Mouse (Mus musculus) G1E (cell line): Measurements from ENCODE around the gene C730034F03Rik. TPM values are rescaled to one million over a fixed set of nuclear protein-coding genes. Genes with fewer than 3 reads are reported as not detected.

Source experiments
- ATAC-seq: 2 replicates; pipeline ENCODE4 v1.8.0; 2016; ENCODE audit warnings: mild to moderate bottlenecking; ENCODE audit not compliant: insufficient number of reproducible peaks, poor library complexity, low FRiP score, severe bottlenecking; ENCODE audit errors: extremely low read depth
- DNase-seq: peaks from one replicate; pipeline ENCODE4 v3.0.0; 2012; ENCODE audit warnings: low spot score
- H3K27me3 ChIP-seq: 2 replicates; pipeline ENCODE4 v1.6.1; 2012; ENCODE audit warnings: mild to moderate bottlenecking, low read length, inconsistent platforms; ENCODE audit not compliant: insufficient read depth
- H3K36me3 ChIP-seq: replicated peaks from 2 replicates; pipeline ENCODE3; 2012; ENCODE audit warnings: mild to moderate bottlenecking, inconsistent platforms
- H3K4me1 ChIP-seq: 2 replicates; pipeline ENCODE4 v1.6.1; 2012; ENCODE audit warnings: low read depth, low read length, inconsistent platforms, mixed read lengths; ENCODE audit not compliant: insufficient read depth
- H3K4me3 ChIP-seq: 2 replicates; pipeline ENCODE4 v1.5.1; 2012; ENCODE audit warnings: low read depth, mild to moderate bottlenecking, inconsistent platforms, low read length, moderate library complexity, mixed read lengths
- H3K9me3 ChIP-seq: replicated peaks from 2 replicates; pipeline ENCODE4 v1.6.1; 2012; ENCODE audit warnings: inconsistent platforms
- CTCF ChIP-seq: IDR thresholded peaks from 2 replicates; pipeline ENCODE4 v1.5.1; 2012; ENCODE audit warnings: low read depth, low read length, inconsistent platforms, mixed read lengths
- GATA1 ChIP-seq: IDR thresholded peaks from 2 replicates; pipeline ENCODE4 v1.6.1; 2012; ENCODE audit warnings: borderline replicate concordance, low read length, inconsistent platforms, mixed read lengths
- GATA2 ChIP-seq: IDR thresholded peaks from 2 replicates; pipeline ENCODE4 v1.6.1; 2012; ENCODE audit warnings: low read depth, low read length, inconsistent platforms, borderline replicate concordance
- POLR2AphosphoS5 ChIP-seq: IDR thresholded peaks from 2 replicates; pipeline ENCODE4 v1.6.1; 2012; ENCODE audit warnings: low read depth, low read length, inconsistent platforms; ENCODE audit not compliant: insufficient replicate concordance
- TAL1 ChIP-seq: conservative IDR thresholded peaks from 2 replicates; pipeline ENCODE4 v1.6.1; 2012; ENCODE audit warnings: low read depth, low read length, inconsistent platforms, mixed read lengths
- polyA plus RNA-seq: library from polyadenylated mRNA; stranded (reverse); fragments of >175 nt; gene quantifications from 2 replicates; pipeline ENCODE4 v1.2.3, GENCODE M21; 2012
- total RNA-seq, 2 experiments: library from RNA; stranded (forward) in 1 of 2; stranded (reverse) in 1 of 2; fragments of 200-1000 nt in 1 of 2; fragments of >200 nt in 1 of 2; fragmentation: Nextera tagmentation in 1 of 2; gene quantifications; 2 replicates each; pipeline ENCODE4 v1.2.3; 2014 to 2017

Gene C730034F03Rik
- total and polyA plus RNA-seq, 3 experiments, result 0.24 to 7.4 (median 4.9) TPM

GRCm38 (mm10) chr15:89452906-89453864 is 23.8 kb downstream of the C730034F03Rik start:
- DNase-seq, result no peak
- Histone ChIP-seq H3K9me3 (peaks cover 9% of the 10 kb centered on the region), H3K4me3 (no peak overlapping the region), H3K36me3 (no peaks in the 10 kb centered on the region), H3K27me3 (peaks cover 6% of the 10 kb centered on the region; the same call in 1 of the 2 replicates), H3K4me1 (no peaks in the 10 kb centered on the region)
- no peak for ATAC-seq
- TF ChIP-seq GATA1 (no peak), POLR2AphosphoS5 (no peak), TAL1 (no peak), CTCF (no peak), GATA2 (no peak)

- TF ChIP-seq TAL1, result no peak
- no peak for TF ChIP-seq CTCF
- no peak for TF ChIP-seq GATA2
- no peak for TF ChIP-seq POLR2AphosphoS5
- no peak for TF ChIP-seq GATA1
- peaks cover 9% of the 10 kb centered on the region for H3K9me3 ChIP-seq
- peaks cover 9% of the 10 kb centered on the region; the same call in 1 of the 2 replicates for H3K27me3 ChIP-seq
- no peaks in the 10 kb centered on the region for H3K4me1 ChIP-seq
- no peak within 1 kb of the TSS; the same call in 1 of the 2 replicates for H3K4me3 ChIP-seq
- H3K36me3 ChIP-seq, result no peaks in the 10 kb centered on the region
- no peak for ATAC-seq
- DNase-seq, result no peak
Measured at GRCm38 (mm10) chr15:89453865-89454478, 24.6 kb downstream of the C730034F03Rik start, which contains the start of gene Mapk8ip2. Gene Mapk8ip2 (plus strand): TSS chr15:89453913.

GRCm38 (mm10) chr15:89454857-89455256 is 25.5 kb downstream of the C730034F03Rik start:
- TF ChIP-seq TAL1, result no peak
- no peak for TF ChIP-seq POLR2AphosphoS5
- no peak for TF ChIP-seq GATA1
- TF ChIP-seq GATA2, result no peak
- TF ChIP-seq CTCF, result no peak
- Histone ChIP-seq H3K4me3 (no peak overlapping the region), H3K9me3 (peaks cover 9% of the 10 kb centered on the region), H3K36me3 (no peaks in the 10 kb centered on the region), H3K4me1 (no peaks in the 10 kb centered on the region), H3K27me3 (peaks cover 10% of the 10 kb centered on the region; the same call in 1 of the 2 replicates)
- DNase-seq (no peak), ATAC-seq (no peak)

GRCm38 (mm10) chr15:89455642-89456041 is 26.3 kb downstream of the C730034F03Rik start:
- Histone ChIP-seq H3K9me3 (peaks cover 9% of the 10 kb centered on the region), H3K36me3 (no peaks in the 10 kb centered on the region), H3K4me1 (no peaks in the 10 kb centered on the region), H3K4me3 (no peak overlapping the region), H3K27me3 (peaks cover 10% of the 10 kb centered on the region; the same call in 1 of the 2 replicates)
- TF ChIP-seq POLR2AphosphoS5, result no peak
- TF ChIP-seq GATA2, result no peak
- TF ChIP-seq GATA1, result no peak
- TF ChIP-seq TAL1, result no peak
- TF ChIP-seq CTCF, result no peak
- ATAC-seq (no peak), DNase-seq (no peak)

- Histone ChIP-seq H3K9me3 (peaks cover 3% of the 10 kb centered on the region), H3K36me3 (no peaks in the 10 kb centered on the region), H3K4me3 (no peak overlapping the region), H3K4me1 (no peaks in the 10 kb centered on the region), H3K27me3 (peaks cover 13% of the 10 kb centered on the region; the same call in 1 of the 2 replicates)
- DNase-seq (no peak), ATAC-seq (no peak)
- TF ChIP-seq CTCF (no peak), POLR2AphosphoS5 (no peak)
Measured at GRCm38 (mm10) chr15:89458942-89459341, 29.6 kb downstream of the C730034F03Rik start.

GRCm38 (mm10) chr15:89459821-89460220 is 30.4 kb downstream of the C730034F03Rik start:
- peaks cover 13% of the 10 kb centered on the region; the same call in 1 of the 2 replicates for H3K27me3 ChIP-seq
- TF ChIP-seq POLR2AphosphoS5, result no peak
- no peak for TF ChIP-seq GATA2
- TF ChIP-seq CTCF, result no peak

More at GRCm38 (mm10) chr15:89459821-89460220, 30.4 kb downstream of the C730034F03Rik start:
- Histone ChIP-seq H3K9me3 (no peaks in the 10 kb centered on the region), H3K4me3 (no peak overlapping the region), H3K36me3 (no peaks in the 10 kb centered on the region), H3K4me1 (no peaks in the 10 kb centered on the region)
- ATAC-seq (no peak), DNase-seq (no peak)
